Mouse (Mus musculus): ENCODE results near the gene Gm13275.
"Not testable (repeated sequence)": the region's sequence is repeated elsewhere in the genome, so short reads cannot be mapped to it uniquely, and the experiment has no call there.

- peak; percentile 61 for TF ChIP-seq CTCF (IDR thresholded peaks at IDR 0.05; ENCODE audit: low read depth)
- TF ChIP-seq EP300 (IDR thresholded peaks at IDR 0.05; ENCODE audit: low read depth): not testable (repeated sequence)
Measured at GRCm38 (mm10) chr4:88788402-88788801, 5.9 kb upstream of the Gm13275 start, which contains the start of gene Gm13277.
